Mouse (Mus musculus) R1 (cell line): ENCODE data around the gene Hspg2.
"Not testable (repeated sequence)": the region's sequence is repeated elsewhere in the genome, so short reads cannot be mapped to it uniquely, and the experiment has no call there.

Experiments
- DNase-seq: peaks from one replicate; pipeline ENCODE4 v3.0.0-alpha.2; 2018; ENCODE audit warnings: low read depth, low spot score

Gene Hspg2

DNA sequence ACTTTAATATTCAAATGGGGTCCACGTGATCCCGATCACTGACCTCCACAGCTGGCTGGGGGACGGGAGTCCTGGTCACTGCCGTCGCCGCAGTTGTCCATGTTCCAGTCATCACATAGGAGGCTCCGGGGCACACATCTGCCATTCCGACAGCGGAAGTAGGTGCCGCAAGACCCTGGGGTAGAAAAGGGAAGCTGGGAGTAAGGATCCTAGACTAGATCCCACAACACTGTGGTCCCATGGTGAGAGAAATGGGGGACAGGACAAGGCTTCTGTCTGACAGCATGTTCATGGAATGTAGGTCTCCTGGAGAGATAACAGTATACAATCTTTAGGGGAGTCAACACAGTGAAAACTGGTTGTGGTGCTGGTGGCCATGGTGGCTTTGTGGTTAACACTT lies 105.9 kb downstream of the Hspg2 start, which contains the start of gene Ldlrad2:
Gene Ldlrad2, minus strand, starts transcription at position 101 of the 400 bp plus-strand sequence.
- no peak for DNase-seq

DNA sequence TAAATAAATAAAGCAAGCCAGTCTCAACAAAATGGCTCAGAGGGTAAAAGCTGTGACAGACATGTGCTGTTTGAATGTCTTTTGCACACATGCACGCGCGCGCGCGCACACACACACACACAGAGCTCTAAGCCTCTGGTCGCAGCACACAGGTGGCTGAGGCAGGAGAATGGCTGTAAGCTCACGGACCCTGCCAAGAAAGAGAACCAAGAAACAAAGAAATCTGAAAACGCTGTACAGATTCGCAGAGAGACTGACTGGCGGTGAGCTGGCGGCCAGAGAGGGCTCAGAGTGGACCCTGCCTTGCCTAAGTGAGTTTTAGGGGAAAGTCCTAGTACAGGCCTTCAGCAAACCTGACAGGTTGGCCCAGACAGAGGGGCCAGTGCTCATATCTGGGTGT lies 108.9 kb downstream of the Hspg2 start:
- DNase-seq: peak; percentile 37

DNA sequence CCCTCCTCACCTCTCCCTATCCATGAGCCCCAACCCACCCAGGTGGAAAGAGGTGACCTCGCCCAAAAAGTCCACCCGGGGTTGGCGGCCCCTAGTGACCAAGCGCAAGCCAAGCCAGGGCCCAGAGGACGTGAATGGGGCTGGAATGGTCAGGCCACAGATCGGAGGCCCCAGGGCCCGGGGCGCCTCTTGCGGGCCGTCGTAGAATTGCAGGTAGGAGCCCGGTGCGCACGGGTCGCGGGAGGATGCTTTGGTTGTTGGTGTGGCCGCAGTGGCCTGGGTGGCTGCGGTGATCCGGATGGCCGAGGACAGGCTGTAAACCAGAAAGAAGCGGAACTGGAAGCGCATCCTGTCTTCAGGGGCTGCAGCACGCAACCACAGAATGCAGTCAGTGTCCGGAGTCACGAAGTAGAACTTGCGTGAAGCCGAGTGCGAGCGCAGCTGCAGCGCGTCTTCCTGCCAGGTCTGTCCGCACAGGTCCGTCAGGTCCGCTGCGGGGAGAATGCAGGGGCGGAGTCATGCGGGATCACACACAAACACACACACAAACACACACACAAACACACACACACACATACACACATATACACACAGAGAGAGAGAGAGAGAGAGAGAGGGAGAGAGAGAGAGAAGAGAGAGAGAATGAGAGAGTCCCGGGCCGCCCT lies 109.7 kb downstream of the Hspg2 start:
- DNase-seq: peak; percentile 83

DNA sequence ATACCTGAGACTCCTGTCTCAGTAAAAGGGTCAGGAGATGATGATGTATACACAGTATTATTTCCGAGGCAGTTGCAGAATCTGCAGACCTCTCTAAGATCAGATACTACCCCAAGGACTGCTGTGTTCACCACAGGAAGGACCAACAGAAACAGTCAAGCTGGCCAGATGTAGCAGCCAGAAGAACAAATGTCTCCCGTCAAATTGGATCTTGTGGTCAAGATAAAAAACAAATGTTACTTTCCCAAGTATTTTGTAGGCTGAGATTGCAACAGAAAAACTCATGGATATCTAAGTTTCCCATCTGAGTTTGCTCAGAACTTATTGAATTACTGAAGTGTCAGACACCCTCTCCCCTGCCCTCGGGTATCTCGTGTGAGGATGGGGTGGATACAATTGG lies 111.2 kb downstream of the Hspg2 start:
- no peak for DNase-seq

DNA sequence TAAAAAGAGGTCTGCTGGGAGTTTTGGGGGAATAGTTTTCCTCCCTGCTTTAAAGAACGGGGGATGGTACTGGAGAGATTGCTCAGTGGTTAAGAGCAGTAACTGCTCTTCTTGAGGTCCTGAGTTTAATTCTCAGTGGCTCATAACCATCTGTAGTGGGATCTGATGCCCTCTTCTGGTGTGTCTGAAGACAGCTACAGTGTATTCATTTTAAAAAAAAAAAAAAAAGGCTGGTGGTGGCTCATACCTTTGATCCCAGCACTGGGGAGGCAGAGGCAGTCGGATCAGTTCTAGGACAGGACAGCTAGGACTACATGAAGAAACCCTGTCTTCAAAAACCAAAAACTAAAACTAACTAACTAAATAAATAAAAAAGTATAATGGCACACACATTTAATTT lies 111.7 kb downstream of the Hspg2 start:
- DNase-seq: no peak

DNA sequence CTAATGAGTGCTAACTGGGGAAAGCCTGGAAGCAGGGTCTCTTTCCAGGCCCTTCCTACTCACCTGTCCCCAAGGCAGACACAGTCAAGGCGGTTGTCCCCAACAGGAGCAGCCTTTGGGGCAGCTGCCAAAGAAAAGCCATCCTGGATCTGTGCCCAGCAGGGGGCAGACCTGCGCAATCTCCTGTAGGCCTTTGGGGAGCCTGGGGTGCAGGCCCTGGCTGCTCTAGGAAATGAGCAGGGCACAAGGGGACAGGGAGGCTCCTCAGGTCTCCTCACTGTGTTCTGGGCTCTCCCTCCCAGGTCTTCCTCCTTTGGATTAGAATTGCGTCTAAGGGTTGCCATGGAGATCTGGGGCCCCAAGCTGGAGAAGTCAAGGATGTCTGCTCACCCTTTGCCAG lies 113.2 kb downstream of the Hspg2 start:
- peak; percentile 63 for DNase-seq

DNA sequence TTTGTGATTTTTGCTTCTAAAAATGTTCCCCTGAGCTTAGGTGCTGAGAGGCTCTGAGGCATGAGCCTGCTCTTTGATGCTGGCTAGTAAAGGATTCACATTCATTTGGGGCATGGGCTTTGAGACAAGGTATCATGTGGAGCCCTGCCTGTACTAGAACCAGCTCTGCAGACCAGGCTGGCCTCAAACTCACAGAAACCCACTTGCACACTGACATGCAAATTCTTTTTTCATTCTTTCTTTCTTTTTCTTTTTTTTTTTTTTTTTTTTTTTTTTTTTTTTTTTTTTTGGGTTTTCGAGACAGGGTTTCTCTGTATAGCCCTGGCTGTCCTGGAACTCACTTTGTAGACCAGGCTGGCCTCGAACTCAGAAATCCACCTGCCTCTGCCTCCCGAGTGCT lies 120.5 kb downstream of the Hspg2 start:
- not testable (repeated sequence) for DNase-seq

DNA sequence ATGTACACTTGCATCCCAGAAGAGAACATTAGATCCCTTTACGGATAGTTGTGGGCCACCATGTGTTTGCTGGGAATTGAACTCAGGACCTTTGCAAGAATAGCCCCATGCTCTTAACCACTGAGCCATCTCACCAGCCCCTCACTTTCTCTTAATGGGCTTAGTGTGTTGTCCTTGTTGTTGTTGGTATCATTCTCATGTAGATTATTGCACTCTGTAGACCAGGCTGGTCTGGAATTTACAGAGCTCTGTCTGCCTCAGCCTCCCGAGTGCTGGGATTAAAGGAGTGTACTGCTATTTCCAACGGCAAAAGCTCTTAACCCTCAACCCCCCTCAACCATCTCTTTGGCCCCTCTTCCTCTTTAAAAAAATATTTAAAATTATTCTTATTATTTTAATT lies 121.0 kb downstream of the Hspg2 start:
- peak; percentile 75 for DNase-seq

DNA sequence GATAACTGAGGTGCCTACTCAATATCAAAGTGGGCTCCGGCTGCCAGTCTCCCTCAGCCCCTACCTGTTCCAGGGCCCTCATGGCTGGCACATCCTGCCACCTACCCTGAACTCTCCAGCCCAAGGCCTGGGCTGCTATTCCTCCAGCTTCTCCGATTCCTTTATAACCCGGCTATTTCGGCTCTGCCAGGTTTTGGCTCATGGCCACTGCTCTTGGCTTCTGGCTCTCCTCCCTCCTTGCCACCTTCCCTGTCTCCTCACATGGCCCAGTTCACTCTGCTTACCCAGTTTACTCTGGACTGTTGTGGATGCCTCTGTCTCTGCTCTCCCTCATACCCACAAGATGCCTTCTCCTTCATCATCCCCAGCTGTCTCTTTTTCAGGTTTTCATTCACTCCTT lies 122.4 kb downstream of the Hspg2 start:
- no peak for DNase-seq

DNA sequence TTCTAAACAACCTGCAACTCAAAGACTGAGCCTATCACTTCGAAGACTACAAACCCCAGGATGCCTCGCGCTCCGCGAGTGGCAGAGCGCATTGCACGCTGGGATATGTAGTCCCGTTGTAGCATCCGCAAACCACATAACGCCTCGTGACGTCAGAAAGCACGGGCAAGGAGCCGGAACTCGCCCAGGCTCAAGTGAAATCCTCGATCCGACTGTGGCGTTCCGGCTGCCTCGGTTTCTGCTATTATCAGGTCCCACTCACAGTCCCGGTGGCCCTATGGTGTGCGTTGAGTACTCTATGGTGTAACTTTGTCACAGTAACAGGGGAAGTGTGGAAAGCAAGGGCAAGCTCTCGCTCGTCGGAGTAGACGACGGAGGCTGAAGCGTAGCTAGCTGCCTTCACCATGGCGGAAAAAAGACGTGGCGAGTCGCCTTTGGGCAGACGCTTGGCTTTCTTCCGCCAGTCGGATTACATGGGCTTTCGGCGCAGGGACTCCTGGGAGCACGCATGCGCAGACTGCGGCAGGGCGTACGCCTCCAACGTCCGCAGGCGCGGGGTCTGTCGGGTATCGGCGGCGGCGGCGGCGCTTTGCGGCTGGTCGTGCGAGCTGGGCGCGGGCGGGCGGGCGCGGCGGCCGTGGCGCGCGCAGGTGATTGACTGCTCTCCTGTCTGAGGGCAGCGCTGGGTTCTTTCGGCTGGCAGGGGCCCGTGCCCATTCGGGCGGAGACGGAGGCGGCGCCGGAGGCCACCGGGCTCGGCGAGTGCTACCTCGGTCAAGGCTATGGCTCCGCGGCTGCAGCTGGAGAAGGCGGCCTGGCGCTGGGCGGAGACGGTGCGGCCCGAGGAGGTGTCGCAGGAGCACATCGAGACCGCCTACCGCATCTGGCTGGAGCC lies 125.3 kb downstream of the Hspg2 start, which contains the start of gene Usp48:
Gene Usp48, plus strand, starts transcription at position 155 of the 895 bp plus-strand sequence.
- peak; percentile 99 for DNase-seq

DNA sequence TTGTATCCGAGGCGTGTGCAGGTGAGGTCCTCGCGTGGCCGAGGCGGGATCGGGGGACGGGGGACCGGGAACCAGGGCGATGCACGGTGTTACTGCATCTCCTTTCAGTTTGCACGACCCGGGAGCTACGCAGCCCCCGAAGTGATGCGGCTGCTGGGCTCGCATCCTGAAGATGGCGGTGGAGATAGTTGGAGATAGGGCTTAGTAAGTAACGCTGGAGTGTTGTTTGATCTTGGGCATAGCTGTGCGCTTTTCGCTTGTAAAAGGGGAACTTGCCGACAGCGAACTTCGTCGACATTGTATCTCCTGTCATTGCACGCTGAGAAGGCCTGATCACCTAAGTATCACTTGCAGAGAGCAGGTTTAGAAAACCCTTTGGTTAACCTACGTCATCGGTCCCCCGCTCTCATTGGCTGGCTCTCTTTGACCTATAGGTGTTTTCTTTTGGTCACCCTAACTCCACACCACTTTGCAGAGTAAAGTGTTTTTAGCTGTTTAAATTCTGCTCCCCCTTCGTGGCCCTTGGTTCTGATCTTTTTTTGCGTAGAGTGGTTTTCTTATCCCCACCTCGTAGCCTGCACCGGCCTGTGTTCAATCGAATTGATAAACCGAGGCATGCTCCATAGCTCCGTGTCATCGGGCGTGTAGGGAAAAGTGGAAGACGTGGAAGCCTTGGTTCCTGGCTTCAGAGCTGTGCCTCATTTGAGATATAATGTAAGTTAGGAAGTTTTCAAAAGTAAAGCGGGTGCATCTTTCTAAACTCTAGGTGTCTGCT lies 126.1 kb downstream of the Hspg2 start:
- peak; percentile 88 for DNase-seq

DNA sequence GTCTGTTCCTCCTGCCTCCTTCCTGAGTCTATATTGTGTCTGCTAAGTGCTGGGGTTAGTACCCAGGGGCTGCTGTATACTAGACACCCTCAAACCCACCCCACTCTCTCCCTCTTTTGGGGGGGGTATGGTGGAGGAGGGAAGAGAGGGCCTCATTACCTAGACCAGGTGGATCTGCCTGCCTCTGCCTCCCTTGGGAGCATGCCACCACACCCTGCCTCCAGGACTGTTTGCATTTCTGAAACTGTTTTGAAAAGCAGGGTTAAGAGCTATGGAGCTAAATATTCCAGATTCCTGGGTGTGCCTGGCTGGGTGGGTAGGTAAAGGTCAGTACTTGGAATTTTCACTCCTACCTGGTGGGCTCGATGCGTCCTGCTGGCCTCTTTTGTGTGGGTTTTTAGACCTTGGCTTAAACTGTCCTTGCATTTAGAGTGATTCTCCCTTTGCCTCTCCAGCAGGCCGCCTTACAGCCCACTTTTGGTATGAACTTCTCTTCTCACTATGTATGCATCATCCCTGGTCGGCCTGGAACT lies 128.6 kb downstream of the Hspg2 start:
- DNase-seq: peak; percentile 97

DNA sequence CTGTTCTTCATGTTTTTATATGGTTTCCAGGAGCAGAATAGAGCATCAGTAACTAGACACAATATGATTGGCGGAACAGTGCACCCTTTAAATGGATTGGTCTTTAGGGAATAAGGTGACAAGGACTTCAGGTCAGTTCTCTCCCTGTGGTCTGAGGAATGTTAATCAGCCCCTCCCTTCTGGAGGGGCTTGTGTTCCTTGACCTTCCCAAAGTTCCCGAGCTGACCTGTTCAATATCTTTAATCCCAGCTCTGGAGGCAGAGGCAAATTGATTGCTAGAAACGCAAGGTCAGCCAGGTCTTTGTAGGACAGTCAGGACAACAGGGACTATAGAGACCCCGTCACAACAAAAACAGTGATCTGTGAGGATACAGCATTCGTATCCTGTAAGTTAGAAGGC lies 130.0 kb downstream of the Hspg2 start:
- DNase-seq: peak; percentile 91

DNA sequence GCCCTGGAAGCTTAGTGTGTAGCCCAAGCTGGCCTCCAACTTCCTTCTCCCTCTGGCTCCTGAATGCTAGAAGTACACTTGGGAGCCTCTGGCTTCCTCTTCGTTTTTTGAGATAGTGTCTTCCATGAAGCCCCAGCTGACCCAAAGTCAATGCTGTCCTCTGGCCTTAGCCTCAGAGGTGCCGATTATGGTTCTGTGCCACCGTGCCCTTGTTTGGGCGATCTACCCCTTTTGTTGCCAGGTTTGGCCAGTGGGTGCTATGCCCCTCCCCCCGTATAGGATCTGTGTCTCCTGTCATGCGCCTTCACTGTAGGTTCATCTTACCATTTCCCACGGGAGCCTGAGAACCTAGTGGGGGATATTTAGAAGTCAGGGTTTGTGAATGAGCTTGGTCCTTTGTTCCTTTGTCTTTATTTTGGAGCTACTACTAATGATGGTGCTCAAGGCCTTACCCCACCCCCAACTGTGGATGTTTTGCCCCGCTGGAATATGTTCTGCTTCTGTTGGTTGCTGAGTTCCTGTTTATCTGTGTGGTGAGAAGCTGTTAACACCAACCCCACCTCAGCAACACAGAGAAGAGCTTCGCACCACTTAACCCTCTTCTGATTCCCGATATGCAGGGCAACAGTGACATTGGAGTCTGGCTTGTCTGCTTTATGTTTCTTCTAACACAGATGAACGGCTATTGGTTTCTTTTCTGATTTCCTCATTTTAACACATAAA lies 135.0 kb downstream of the Hspg2 start:
- peak; percentile 55 for DNase-seq

DNA sequence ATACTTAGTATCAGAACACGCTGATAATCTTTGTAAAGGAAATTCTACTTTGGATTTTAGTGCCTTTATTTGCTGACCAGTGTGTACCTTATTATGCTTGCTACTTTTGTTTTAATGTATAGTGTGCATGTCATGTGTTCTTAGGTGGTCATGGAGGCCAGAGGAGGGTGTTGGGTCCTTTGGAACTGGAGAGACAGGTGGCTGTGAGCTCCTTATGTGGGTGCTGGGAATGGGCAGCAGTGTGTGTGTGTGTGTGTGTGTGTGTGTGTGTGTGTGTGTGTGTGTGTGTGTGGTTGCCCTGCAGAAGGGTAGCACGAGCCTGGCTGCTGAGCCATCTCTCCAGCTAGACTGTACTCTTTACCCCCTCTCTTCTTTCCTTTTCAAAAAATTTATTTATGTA lies 138.5 kb downstream of the Hspg2 start:
- no peak for DNase-seq

DNA sequence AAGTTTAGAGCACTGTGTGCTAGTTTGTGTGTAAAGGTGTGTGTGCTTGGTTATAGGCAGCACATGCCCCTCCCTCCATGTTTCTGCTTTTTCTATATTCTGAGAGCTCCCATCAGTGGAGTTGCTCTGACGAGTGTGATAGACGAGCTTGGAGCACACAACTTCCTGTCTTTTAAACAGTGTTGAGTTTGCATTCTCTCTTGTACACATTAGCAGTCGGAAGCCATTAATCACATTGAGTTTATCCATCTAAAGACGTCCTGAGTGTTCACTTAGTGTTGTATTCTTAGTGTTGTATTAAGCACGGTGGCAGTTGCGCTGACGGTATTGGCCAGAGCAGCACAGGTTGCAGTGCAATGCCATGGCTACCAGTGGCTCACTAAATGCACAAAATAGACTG lies 140.7 kb downstream of the Hspg2 start:
- DNase-seq: no peak

DNA sequence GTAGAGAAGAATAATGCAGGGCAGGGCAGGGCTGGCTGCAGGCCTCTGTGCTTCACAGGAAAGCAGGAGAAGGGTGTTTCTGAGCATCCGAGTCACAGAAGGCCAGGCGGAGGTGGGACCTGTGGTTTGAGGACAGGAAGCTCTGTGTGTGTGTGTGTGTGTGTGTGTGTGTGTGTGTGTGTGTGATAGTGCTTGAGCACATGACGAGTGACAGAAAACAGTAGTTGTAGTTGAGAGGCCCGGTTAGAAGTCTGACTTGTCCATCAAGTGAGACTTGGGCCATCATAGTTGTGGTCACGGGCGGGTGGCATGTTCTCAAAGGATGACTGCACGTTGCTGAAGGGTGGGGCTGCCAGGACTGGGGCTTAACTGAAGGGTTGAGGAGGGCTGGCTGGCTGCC lies 141.1 kb downstream of the Hspg2 start:
- no peak for DNase-seq

DNA sequence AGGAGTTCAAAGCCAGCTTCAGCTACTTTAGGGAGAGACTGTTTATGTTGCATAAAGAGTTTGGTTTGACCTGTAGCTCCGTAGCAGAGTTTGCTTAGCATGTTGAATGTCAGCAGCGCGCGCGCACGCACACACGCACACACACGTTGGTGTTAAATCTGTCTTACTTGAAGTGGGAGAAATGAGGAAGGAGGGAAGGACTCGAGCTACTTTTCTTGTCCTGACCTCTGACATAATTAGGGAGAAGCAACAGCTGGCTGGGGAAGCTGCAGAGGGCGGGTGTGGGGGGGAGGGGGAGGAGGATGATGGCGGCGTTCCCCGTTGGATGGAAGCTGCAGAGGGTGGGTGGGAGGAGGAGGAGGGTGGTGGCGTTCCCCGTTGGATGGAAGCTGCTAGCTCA lies 141.7 kb downstream of the Hspg2 start:
- DNase-seq: peak; percentile 39
